Mouse (Mus musculus) 416B (cell line): ENCODE data around the gene Pctp.

Source experiments
- DNase-seq: peaks from one replicate; pipeline ENCODE4 v3.0.0; 2011; ENCODE audit warnings: low read depth

Gene Pctp

DNA sequence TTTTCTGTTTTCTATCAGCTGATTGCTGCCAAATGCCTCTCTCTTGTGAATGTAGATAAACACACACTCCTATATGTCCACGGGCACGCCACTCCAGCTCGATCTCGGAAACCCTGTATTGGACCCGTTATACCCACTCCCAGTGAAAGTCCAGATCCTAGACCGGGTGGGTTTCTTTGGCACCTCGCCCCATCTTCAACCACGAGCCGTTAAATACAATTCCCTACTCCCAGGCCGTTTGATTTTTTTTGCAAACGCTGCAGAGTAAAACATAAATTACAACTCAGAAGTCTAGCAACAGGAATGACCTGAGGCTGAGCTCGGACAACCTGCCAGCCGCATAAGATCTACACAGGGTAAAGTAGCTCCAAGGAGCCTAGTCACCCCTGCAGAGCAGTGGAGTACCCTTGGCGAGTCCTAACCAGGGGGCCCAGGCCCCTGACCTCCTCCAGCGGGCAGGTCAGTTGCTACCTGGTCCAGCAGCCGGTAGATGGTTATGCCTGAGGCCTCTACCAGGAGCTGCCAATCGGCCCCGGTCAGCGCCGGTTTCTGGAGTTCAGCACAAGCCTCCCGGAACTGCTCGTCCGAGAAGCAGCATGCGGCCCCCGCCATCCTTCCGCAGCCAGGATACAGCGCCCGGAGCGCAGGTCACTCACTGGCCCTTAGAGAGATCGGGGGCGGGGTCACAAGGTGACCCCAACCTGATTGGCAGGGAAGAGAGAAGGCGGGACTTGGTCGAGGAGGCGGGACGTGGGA lies at the start of gene Pctp:
Gene Pctp, minus strand, starts transcription at position 664 of the 756 bp plus-strand sequence.
- DNase-seq = peak; percentile 96

DNA sequence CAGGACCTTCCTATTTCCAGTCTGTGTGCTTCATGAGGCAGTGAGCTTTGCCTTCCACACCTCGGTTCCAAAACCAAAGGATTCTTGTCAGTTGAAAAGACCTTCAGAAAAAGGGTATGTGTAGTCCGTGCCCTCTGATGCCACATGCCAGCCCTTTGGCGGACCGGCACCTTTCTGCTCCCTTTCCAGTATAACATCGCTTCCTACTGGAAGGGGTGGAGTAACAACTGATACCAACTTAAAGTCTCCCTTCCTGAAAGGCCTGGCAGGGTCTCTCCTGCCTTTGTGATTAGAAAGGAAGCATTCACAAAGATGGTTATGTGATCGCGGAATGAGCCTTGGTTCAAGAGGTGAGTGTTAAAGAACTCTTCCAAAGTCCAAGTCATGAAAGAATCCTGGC lies 47.3 kb upstream of the Pctp start:
- DNase-seq = no peak

DNA sequence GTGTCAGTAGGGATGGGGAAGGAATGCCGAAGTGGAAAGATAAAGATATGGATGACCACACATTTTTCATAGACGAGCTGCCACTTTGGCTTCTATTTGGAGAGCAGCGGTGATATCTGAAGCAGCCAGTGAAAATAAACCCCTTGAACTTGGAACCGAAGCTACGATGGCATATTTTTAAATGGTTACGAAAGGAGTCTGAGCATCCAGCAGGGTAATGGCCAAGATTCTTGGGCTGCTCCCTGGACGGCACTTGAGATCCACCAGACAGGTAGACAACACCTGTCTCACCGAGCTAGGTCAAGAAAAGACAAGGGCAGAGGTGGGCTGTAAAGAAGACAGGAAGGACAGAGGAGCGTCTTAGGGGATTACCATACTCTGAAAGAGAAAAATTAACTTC lies 44.6 kb upstream of the Pctp start:
- no peak for DNase-seq

DNA sequence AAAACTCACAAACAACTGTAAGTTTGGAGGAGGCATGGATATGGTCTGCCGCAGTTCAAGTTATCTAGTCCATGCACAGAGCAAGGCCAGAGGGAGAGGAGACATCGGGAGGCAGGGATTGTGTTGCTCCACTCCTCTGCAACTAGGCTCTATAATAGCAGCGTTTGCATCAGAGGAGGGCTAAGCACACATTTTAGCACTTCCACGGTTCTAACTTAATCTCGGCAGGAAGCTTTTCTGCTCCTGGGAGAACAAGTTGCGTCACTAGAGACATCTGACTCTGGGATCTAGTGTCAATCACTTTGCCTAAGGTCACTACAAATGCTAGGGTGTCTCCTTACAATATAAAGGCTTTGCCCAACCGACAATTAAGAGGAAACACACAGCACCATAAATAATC lies 43.5 kb upstream of the Pctp start:
- no peak for DNase-seq

DNA sequence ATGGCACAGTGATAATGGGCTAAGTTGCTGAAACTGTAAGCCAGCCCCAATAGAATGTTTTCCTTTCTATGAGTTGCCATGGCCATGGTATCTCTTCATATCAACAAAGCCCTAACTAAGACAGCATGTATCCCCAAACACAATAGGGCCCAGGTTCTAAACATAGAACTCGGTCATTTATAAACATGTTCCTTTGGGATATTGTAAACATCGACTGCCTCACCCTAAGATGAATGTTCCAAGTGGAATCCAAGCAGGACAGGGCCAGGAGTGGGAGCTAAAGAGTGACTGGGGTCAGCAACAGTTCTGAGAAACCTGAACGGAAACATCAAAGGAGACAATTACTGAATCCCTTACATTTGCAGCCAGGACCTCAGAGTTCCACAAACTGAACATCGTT lies 41.8 kb upstream of the Pctp start:
- no peak for DNase-seq

DNA sequence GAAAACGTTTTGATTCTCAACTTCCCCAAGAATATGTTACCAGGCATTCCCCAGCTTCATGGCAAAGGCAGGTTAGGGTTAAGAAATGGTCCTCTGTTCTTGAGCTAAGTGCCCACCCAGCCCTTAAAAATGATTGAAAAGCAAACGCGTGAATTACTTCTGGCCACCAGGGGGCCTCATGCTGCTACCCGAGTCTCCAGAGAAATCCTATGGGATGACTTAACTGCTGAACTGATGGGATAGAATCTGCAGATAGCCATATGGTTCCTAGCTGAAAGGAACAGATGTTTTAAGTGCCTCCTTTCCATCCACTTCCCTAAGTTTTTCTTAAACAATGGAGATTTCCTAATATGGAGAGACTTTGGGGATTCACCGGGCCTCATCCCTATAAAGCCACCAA lies 35.3 kb upstream of the Pctp start:
- peak; percentile 11 for DNase-seq

DNA sequence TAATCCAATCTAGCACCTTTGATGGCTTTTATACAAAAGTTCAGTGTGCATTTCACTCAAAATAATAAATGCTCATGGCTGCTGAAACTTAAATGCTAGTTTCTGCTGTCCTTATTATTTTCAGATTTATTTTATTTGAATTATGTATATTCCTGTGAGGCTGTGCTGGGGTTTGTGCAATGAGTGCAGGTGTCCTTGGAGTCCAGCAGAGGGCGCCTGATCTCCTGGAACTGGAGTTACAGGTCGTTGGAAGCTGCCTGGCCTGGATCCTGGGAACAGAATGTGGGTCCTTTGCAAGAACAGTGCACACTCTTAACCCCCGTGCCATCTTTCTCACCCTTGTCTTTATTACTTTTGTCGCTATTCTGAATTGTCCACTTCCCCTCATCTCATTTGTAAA lies 33.7 kb upstream of the Pctp start:
- peak; percentile 13 for DNase-seq

DNA sequence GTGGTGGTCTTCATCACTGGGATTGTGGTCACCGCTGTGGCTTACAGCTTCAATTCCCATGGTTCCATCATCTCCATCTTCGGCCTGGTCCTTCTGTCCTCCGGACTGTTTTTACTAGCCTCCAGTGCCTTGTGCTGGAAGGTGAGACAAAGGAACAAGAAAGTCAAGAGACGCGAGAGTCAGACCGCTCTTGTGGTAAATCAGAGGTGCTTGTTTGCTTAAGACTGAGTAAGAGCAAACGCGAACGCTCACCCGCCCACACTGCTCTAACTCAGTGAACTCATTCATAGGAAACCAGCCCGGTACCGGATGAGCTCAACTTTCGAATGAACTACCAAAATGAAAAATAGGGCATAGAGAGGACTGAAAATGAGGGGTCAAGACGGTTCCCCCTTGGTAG lies 32.8 kb upstream of the Pctp start:
- no peak for DNase-seq

DNA sequence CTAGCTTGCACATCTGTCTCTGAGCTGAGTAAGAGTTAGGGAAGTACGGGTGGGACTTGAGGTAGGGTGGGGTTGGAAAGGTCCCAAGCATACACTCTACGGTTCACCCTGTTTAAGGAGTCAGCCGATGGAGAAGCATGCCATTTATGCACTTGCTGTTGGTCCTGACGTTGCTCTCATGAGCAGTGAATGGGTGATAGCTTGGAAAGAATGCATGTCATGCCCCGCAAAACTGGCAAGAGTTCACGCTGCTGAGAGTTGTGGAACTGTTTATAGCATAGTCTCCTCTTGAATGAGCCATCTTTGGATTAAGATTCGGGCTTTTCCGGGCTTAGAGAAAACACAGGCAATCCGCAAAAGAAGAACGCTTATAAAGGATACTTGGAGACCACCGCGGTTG lies 32.0 kb upstream of the Pctp start:
- DNase-seq = no peak

DNA sequence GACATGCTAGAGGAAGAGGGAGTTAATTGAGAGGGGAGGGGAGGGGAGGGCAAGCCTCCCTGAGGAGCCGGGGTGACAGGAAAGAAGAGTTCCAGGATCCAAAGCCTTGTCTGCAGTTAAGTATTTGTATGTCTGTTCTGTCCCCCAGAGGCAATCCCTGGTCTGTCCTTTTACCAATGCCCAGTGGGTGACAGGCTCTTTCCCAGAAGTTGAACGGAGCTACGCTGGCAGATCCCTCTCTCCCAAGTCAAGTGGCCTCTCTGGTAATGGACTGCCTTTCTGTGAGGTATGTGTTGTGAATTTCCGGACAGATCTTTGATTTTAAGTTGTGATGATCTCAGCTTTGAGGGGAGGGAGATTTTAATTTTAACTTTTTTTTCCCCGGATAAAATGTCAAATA lies 30.7 kb upstream of the Pctp start:
- no peak for DNase-seq

DNA sequence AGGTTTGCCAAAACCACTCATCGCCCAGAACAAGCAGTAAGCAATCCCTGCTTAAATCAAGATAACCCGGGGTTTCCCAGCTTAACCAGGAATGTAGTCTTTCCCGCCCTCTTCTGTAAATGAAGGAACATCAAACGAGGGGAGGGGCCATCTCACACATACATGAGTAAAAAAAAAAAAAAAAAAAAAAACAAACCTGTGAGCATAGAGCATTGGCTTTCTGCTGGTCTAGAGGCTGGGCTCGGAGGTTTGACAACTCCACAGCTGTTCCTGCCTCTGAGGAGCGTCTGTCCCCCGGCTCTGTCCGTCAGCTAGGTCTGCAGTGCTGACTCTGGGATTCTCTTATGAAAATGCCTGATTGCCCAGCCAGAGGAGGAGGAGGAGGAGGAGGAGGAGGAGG lies 30.1 kb upstream of the Pctp start:
- DNase-seq = no peak

DNA sequence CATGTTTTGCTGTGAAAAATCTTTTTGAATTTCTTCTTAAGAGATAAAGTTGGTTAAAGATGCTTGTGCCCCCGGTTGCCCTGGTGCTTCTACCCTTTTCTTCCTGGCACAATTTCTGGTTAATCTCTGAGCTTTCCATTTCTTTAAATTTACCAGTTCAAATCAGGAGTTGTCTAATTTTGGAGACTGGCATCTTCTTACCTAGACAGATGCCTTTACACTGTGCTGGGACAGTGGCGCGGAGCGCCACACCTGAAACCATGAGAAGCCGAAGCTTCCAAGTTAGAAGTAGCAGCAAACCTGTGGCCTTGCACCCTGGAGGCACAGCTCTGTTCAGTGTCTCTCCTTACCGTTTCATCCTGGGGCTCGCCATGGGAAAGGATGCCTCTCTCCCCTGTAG lies 28.4 kb upstream of the Pctp start:
- DNase-seq = no peak

DNA sequence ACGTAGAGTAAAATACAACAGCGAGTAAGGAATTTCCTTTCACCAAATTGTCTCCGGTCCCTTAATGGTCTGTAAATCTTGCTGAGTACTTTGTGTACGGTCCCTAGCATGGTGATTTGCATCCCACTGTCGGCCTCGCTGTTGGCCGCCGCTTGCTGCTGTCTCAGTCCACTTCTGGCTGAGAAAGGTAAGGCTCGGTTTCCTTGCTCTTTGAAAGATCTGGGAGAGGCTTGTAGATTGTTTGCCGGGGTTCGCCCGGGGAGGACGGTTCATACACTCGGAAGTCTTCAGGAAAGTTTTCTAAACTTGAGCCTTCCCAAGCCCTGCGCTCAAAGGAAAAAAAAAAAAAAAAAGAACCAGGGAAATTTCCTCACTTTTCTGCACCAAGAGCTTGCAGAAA lies 27.9 kb upstream of the Pctp start:
- DNase-seq = peak; percentile 58

DNA sequence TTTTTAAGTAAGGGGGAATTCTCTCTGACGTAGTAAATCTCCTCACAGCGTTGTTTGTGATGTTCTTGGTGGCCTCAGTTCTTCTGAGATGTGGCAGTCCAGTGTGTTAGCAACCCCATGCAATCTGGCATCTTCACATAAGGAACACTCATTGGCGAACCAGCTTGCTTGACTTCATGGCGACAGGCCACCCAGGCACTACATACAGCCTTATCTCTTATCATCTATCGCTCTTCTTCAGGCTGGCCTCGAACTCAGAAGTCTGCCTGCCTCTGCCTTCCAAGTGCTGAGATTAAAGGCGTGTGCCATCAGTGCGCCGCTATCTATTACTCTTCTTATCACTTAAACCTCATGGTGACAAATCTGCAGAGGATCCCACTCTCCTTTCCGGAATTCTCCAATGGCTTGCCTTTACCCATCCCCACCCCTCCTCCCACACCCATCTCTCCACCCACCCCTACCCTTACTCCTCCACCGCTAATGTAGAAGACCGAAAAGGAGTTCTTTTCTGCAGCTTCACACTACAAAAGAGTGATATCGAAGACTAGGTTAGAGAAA lies 27.2 kb upstream of the Pctp start, which contains the start of gene Tmem100:
Gene Tmem100, plus strand, starts transcription at position 508 of the 558 bp plus-strand sequence.
- no peak for DNase-seq

DNA sequence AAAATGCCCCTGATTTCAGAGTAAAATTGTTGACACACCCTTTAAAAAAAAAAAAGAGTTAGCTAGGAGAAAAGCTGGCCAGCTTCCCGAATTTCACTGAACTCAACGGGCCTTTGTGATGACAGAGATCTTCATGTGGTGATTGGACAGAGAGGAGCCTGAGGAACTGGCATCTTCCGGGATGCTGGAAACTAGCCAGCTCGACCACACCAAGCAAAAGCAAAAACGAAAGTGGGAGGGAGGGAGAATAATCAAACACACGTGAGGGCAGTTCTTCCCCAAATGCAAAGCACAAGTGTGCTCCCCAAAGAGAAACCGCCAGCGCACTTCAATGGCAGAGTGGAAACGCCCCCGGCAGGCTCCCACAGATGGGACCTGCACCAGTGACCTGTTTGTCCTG lies 26.7 kb upstream of the Pctp start:
- DNase-seq = peak; percentile 79

DNA sequence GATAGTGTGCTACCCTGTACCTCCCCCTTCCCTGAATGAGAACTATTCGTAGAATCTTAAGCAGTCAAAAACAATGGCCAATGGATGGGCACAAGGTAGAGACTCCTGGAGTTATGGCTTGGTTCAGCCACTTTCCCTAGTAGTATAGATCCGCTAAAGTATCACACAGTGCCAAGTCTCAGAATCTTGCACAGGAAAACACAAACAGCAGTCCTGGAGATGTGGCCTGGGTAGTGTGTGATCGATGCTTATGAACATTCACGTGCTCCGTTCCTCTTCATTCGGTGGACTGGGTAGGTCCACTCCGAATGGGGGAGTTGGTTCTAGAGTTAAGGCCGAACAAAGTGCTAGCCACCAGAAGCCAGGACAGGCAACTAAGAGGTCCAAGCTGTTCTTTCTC lies 26.1 kb upstream of the Pctp start:
- no peak for DNase-seq

DNA sequence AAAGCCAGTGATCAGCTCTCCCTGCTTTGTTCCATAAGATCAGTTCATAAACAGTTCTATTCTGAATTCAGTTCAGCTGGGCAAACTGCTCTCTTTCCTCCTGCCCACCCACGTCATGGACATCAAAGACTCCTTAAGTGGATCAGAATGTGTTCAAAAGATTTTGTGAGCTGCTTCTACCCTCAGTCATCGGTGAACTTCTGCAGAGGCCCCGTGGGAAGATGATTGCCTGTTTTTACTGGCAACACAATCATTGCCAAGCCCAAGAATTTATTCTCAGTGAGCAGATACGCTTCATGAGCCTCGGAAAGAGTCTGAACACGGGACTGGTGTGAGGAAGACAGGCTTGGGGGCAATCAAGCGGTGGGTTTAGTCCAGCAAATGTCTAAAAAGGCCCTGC lies 24.5 kb upstream of the Pctp start:
- no peak for DNase-seq

DNA sequence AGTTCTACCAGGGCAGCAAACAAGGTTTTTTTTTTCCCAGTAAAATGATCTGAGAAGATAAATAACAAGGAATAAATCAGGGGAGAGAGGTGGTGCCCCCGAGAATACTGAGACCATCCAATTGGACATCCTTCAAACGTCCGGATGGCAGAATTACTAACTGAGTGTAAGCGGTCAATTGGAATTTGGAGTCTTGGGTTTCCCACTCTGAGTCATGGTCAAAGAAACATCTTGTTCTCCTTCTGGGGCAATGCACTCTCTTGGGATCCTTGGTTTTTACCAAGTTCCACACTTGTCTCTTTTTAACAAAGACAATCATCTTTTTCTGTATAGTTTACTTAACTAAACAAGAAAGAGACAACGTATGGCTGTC lies 24.1 kb upstream of the Pctp start:
- no peak for DNase-seq

DNA sequence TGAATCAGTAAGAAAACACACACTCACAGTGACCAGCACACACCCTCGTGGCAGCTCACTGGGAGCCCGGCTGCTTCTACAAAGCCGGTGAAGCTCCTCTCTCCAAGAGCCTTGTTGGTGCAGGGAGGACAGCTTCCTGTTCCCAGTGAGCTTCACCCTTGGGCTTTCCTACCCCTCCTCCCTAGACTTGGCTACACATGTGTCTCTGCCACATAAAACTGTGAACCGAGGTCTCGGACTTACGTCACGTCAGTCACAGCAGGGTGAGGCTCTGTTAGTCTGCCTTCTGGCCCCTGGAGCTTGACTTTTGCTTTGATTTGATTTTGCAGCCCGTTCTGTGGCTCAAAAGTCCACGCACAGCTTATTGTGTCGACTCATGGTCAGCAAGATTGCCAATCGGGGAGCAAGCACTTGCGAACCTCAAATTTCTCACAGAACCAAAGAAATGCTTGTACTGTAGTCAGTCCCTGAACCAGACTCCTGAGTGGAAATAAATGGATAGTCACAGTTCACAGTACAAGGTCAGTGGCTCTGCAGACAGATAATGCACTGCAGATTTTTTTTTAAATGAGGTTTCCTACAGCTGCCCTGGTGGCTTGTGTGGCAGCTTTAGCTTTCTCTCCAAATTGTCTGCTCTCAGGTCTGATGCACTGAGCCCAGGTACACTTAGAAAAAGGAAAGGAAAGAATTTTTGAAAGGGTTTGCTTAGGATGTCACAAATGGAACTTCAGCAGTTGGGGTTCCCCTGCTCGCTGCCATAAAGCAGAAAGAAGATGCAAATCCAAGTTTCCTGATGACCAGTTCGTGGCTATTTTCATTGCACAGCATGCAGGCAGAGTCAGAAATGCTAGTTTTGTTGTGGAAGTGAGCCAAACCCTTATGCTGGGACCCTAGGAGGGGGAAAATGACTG lies 23.5 kb upstream of the Pctp start:
- no peak for DNase-seq

DNA sequence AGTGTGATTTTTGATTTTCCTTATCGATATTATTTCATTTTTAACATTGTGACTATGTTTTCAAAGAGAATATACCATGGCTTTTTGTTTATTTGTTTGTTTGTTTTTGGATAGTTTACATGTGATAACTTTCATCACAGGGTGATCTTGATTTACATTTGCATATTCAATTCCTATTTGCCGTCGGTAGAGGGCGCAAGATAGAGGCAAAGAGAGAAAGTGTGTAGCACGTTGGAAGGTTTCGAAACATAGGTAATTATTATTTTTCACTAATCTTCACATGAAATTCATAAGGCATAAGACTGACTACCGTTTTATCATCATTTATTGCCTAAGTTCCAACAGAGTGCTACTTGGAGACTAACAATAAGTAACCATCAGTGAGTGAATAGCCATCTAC lies 16.5 kb upstream of the Pctp start:
- DNase-seq = peak; percentile 57

DNA sequence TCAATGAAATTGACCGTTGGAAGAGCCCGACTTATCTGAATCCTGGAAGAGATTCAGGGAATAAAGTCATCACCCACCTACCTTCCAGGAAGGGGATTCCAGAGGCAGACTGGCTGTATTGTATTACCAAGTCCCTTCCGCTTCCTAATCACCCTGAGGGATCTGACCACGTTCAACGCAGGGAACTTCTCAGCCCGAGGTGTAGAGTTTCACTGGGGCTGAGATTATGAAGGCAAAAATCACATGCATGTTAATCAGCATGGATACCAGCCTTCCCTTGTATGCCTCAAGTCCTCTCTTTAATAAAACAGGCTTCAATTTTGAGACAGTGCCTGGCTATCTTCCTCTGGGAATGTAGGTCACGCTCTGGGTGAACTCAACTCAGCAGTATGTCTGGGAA lies 12.6 kb upstream of the Pctp start:
- DNase-seq = peak; percentile 15

DNA sequence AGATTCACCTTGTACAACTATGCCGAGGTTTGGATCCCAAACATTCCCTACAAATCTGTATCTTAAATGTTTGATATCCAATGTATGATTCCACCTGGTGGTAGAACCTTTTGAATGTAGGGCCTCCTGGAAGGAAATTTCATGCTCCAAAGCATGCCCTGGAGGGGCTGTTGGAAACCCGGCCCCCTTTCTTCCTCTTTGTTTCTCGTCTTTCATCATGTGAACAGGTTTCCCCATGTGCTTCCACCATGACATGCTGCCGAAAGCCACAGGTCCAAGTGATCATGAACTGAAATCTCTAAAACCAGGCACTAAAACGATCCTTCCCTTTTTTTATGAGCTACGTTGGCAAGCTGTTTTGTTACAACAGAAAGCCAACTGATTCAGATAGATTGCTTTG lies 11.0 kb upstream of the Pctp start:
- DNase-seq = no peak
